Mouse (Mus musculus) myocyte (in vitro differentiated cells): ENCODE measurements around the gene Snx5.

Experiments
- CEBPB ChIP-seq: IDR thresholded peaks from 2 replicates; pipeline ENCODE4 v1.6.1; 2011; ENCODE audit warnings: mild to moderate bottlenecking, moderate library complexity; ENCODE audit not compliant: poor library complexity, insufficient read depth, severe bottlenecking
- E2F4 ChIP-seq: IDR thresholded peaks from one replicate; pipeline ENCODE4 v1.6.1; 2011; ENCODE audit warnings: mild to moderate bottlenecking, control low read depth, moderate library complexity; ENCODE audit not compliant: insufficient read depth
- MAX ChIP-seq: IDR thresholded peaks from one replicate; pipeline ENCODE4 v1.6.1; 2011; ENCODE audit warnings: low read depth, mild to moderate bottlenecking, control low read depth
- MYOD1 ChIP-seq, 3 experiments: IDR thresholded peaks; one replicate each; pipeline ENCODE4 v1.6.1; 2011; ENCODE audit warnings: control low read depth in 2 of 3, low read depth in 2 of 3, mild to moderate bottlenecking in 2 of 3, moderate library complexity in 1 of 3; ENCODE audit not compliant: insufficient read length in 2 of 3, control insufficient read depth in 1 of 3
- MYOG ChIP-seq, 3 experiments: IDR thresholded peaks; one replicate each; pipeline ENCODE4 v1.6.1; 2011; ENCODE audit warnings: control low read depth in 2 of 3, low read depth in 2 of 3, mild to moderate bottlenecking in 2 of 3; ENCODE audit not compliant: insufficient read length in 2 of 3, control insufficient read depth in 1 of 3, insufficient read depth in 1 of 3
- POLR2A ChIP-seq: IDR thresholded peaks from one replicate; pipeline ENCODE4 v1.6.1; 2011; ENCODE audit warnings: low read depth, mild to moderate bottlenecking, control low read depth, moderate library complexity; ENCODE audit not compliant: insufficient read length
- POLR2AphosphoS2 ChIP-seq: IDR thresholded peaks from one replicate; pipeline ENCODE4 v1.6.1; 2011; ENCODE audit warnings: low read depth, control low read depth; ENCODE audit not compliant: insufficient read length
- SRF ChIP-seq: IDR thresholded peaks from one replicate; pipeline ENCODE4 v1.6.1; 2011; ENCODE audit warnings: low read depth; ENCODE audit not compliant: control insufficient read depth, insufficient read length
- TCF12 ChIP-seq: IDR thresholded peaks from one replicate; pipeline ENCODE4 v1.6.1; 2011; ENCODE audit warnings: mild to moderate bottlenecking, control low read depth; ENCODE audit not compliant: poor library complexity, insufficient read depth, severe bottlenecking
- TCF3 ChIP-seq: IDR thresholded peaks from one replicate; pipeline ENCODE4 v1.6.1; 2011; ENCODE audit warnings: low read depth, control low read depth; ENCODE audit not compliant: insufficient read length
- USF1 ChIP-seq: IDR thresholded peaks from one replicate; pipeline ENCODE4 v1.6.1; 2011; ENCODE audit warnings: low read depth, mild to moderate bottlenecking, control low read depth, moderate library complexity

DNA sequence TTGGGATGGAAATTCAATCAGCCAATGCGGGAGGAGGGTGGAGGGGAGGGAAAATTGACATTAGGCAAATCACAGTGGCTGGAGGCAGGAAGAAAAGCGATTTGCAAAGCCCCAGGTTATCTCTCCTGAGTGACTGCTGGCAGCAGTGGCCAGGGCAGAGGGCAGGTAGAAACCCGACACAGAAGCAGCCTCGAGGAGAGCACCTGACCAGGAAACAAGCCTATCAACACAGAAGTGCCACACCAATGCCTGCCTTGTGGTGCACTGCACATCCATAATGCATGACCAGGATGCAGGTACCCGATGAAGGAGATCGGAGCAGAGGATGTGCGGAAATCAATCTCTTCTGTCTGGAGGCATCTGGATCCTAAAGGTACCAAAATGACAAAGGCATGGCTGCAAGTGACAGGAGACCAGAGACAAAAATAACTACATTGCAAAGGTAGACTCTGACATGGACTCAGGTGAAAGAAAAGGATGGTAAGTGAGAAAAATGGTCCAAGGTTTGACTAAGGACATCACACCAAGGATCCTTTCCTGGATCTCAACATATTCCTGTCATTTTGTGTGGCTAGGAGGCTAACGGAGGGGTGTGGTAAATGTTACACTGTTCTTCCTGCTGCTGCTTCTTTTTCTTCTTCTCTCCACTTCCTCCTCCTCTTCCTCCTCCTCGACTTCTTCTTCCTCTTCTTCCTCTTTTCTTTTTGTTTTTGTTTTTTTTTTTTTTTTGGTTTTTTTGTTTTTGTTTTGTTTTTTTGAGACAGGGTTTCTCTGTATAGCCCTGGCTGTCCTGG lies 33.7 kb downstream of the Snx5 start:
- TF ChIP-seq USF1, result no peak
- TF ChIP-seq POLR2A, result no peak
- no peak for TF ChIP-seq MAX
- TF ChIP-seq TCF12, result no peak
- TF ChIP-seq TCF3, result no peak
- TF ChIP-seq CEBPB, result no peak
- TF ChIP-seq MYOD1 (IDR thresholded peaks at IDR 0.05; ENCODE audit: control insufficient read depth in 1 of 3, insufficient read length in 2 of 3, low read depth in 2 of 3), result no peak
- no peak for TF ChIP-seq SRF
- no peak for TF ChIP-seq MYOG (IDR thresholded peaks at IDR 0.05; ENCODE audit: control insufficient read depth in 1 of 3, insufficient read depth in 1 of 3, insufficient read length in 2 of 3, low read depth in 2 of 3)
- no peak for TF ChIP-seq E2F4
- TF ChIP-seq POLR2AphosphoS2, result no peak
